Mouse (Mus musculus): Measurements from ENCODE around the gene 4931406C07Rik.
A peak's percentile ranks its signal among the peaks of the same experiment; 100 is the strongest.

Gene 4931406C07Rik

GRCm38 (mm10) chr9:15288402-15288801, 17.8 kb downstream of the 4931406C07Rik start:
- no peak for DNase-seq (ENCODE audit: low spot score)

- DNase-seq (ENCODE audit: low spot score) = no peak
These were observed 18.4 kb downstream of the 4931406C07Rik start for GRCm38 (mm10) chr9:15287846-15288245.

- DNase-seq (ENCODE audit: low spot score) = no peak
These were observed 20.8 kb downstream of the 4931406C07Rik start for GRCm38 (mm10) chr9:15285443-15285842.

GRCm38 (mm10) chr9:15280491-15280879, 25.8 kb downstream of the 4931406C07Rik start:
- DNase-seq (ENCODE audit: low spot score) = peak; percentile 9

GRCm38 (mm10) chr9:15279649-15280490, 26.4 kb downstream of the 4931406C07Rik start, which contains the start of gene Med17:
Gene Med17 (minus strand): TSS chr9:15279931.
- peak; percentile 87 for DNase-seq (ENCODE audit: low spot score)

- no peak for DNase-seq (ENCODE audit: low spot score)
These were observed 27.1 kb downstream of the 4931406C07Rik start for GRCm38 (mm10) chr9:15279139-15279648.

- no peak for DNase-seq (ENCODE audit: low spot score)
These were observed 27.9 kb downstream of the 4931406C07Rik start for GRCm38 (mm10) chr9:15278343-15278742.

GRCm38 (mm10) chr9:15276855-15277254, 29.4 kb downstream of the 4931406C07Rik start:
- no peak for DNase-seq (ENCODE audit: low spot score)

GRCm38 (mm10) chr9:15273981-15274380, 32.3 kb downstream of the 4931406C07Rik start:
- no peak for DNase-seq (ENCODE audit: low spot score)

- no peak for DNase-seq (ENCODE audit: low spot score)
These were observed 42.8 kb downstream of the 4931406C07Rik start for GRCm38 (mm10) chr9:15263487-15263886.

- no peak for DNase-seq (ENCODE audit: low spot score)
These were observed 44.3 kb downstream of the 4931406C07Rik start for GRCm38 (mm10) chr9:15261980-15262379.

- no peak for DNase-seq (ENCODE audit: low spot score)
These were observed 50.0 kb downstream of the 4931406C07Rik start for GRCm38 (mm10) chr9:15256214-15256613.

GRCm38 (mm10) chr9:15254501-15254900, 51.7 kb downstream of the 4931406C07Rik start:
- no peak for DNase-seq (ENCODE audit: low spot score)

- DNase-seq (ENCODE audit: low spot score) = no peak
These were observed 54.1 kb downstream of the 4931406C07Rik start for GRCm38 (mm10) chr9:15252196-15252595.

- DNase-seq (ENCODE audit: low spot score) = no peak
These were observed 55.9 kb downstream of the 4931406C07Rik start for GRCm38 (mm10) chr9:15250376-15250775.

GRCm38 (mm10) chr9:15245319-15246075, 60.8 kb downstream of the 4931406C07Rik start:
- no peak for DNase-seq (ENCODE audit: low spot score)

- no peak for DNase-seq (ENCODE audit: low spot score)
These were observed 64.1 kb downstream of the 4931406C07Rik start for GRCm38 (mm10) chr9:15242130-15242529.

- DNase-seq (ENCODE audit: low spot score) = peak; percentile 42
These were observed 64.7 kb downstream of the 4931406C07Rik start for GRCm38 (mm10) chr9:15241596-15241939.

GRCm38 (mm10) chr9:15240863-15241595, 65.2 kb downstream of the 4931406C07Rik start:
- DNase-seq (ENCODE audit: low spot score) = no peak

- DNase-seq (ENCODE audit: low spot score) = no peak
These were observed 66.2 kb downstream of the 4931406C07Rik start for GRCm38 (mm10) chr9:15240006-15240405.

GRCm38 (mm10) chr9:15239042-15239925, 67.0 kb downstream of the 4931406C07Rik start, which contains the start of gene Vstm5:
Gene Vstm5 (plus strand): TSS chr9:15239045.
- DNase-seq (ENCODE audit: low spot score) = no peak

Data from spleen, adult 12 weeks (tissue).